Mouse (Mus musculus) embryonic facial prominence, embryonic 11.5 days (tissue): Measurements from ENCODE around the gene Cdkal1. TPM values are rescaled to one million over a fixed set of nuclear protein-coding genes. Genes with fewer than 3 reads are reported as not detected.

ENCODE experiments used
- ATAC-seq: fragments of 200-750 bp; cut with Nextera tagmentation; replicated peaks from 2 replicates; pipeline ENCODE4 v1.8.0; 2017; ENCODE audit warnings: low read depth; ENCODE audit not compliant: insufficient number of reproducible peaks, low FRiP score, low TSS enrichment
- DNase-seq: peaks from one replicate; pipeline ENCODE4 v3.0.0-alpha.2; 2015; ENCODE audit warnings: low spot score
- H3K27ac ChIP-seq: fragments of 300-500 bp; sonication (generic); replicated peaks from 2 replicates; pipeline ENCODE4 v1.5.1; 2014; ENCODE audit warnings: mild to moderate bottlenecking, low read depth, low read length, control low read depth
- H3K27me3 ChIP-seq: fragments of 300-500 bp; sonication (generic); 2 replicates; pipeline ENCODE4 v1.6.1; 2014; ENCODE audit warnings: mild to moderate bottlenecking, low read length, moderate library complexity, mixed read lengths; ENCODE audit not compliant: control insufficient read depth, insufficient read depth
- H3K36me3 ChIP-seq: fragments of 300-500 bp; sonication (generic); replicated peaks from 2 replicates; pipeline ENCODE4 v1.6.1; 2014; ENCODE audit warnings: low read depth, mild to moderate bottlenecking, low read length, moderate library complexity, mixed read lengths; ENCODE audit not compliant: control insufficient read depth, insufficient read depth
- H3K4me1 ChIP-seq: fragments of 300-500 bp; sonication (generic); 2 replicates; pipeline ENCODE4 v1.6.1; 2014; ENCODE audit warnings: low read length, mixed read lengths; ENCODE audit not compliant: control insufficient read depth, insufficient read depth
- H3K4me2 ChIP-seq: fragments of 300-500 bp; sonication (generic); 2 replicates; pipeline ENCODE4 v1.6.1; 2014; ENCODE audit warnings: low read depth, mild to moderate bottlenecking, control low read depth, low read length, moderate library complexity
- H3K4me3 ChIP-seq: fragments of 300-500 bp; sonication (generic); 2 replicates; pipeline ENCODE4 v1.5.1; 2014; ENCODE audit warnings: low read depth, low read length, control low read depth
- H3K9ac ChIP-seq: fragments of 300-500 bp; sonication (generic); replicated peaks from 2 replicates; pipeline ENCODE4 v1.6.1; 2014; ENCODE audit warnings: mild to moderate bottlenecking, control low read depth, low read length
- H3K9me3 ChIP-seq: fragments of 300-500 bp; sonication (generic); replicated peaks from 2 replicates; pipeline ENCODE4 v1.6.1; 2016; ENCODE audit warnings: mild to moderate bottlenecking, low read length, inconsistent platforms, mixed read lengths; ENCODE audit not compliant: control insufficient read depth
- WGBS: fragments of 180-500 bp; shearing (Covaris S2); extraction: QIAGEN DNeasy Blood & Tissue Kit; methylation state at CpG from one replicate; pipeline ENCODE4 v1.1.7; 2014; 5-methylcytosine and 5-hydroxymethylcytosine counted together
- polyA plus RNA-seq: library from polyadenylated mRNA; unstranded; fragments of >200 nt; fragmentation: Nextera tagmentation; extraction: Ambion mirVana; gene quantifications from 2 replicates; pipeline ENCODE4 v1.2.1, GENCODE M21; 2014

Gene Cdkal1
- polyA plus RNA-seq, 1 experiment from 2014 or later = 39.6 TPM

GRCm38 (mm10) chr13:29786984-29787383, 68.5 kb downstream of the Cdkal1 start:
- no peaks in the 10 kb centered on the region for H3K36me3 ChIP-seq
- 88% methylated on average over 3 of the region's 3 CpGs for WGBS
- H3K27me3 ChIP-seq = no peaks in the 10 kb centered on the region
- no peak overlapping the region for H3K4me2 ChIP-seq
- DNase-seq = no peak
- no peak overlapping the region for H3K27ac ChIP-seq
- no peaks in the 10 kb centered on the region for H3K9me3 ChIP-seq
- H3K9ac ChIP-seq = no peak overlapping the region
- H3K4me1 ChIP-seq = no peaks in the 10 kb centered on the region
- H3K4me3 ChIP-seq = no peak overlapping the region
- no peak for ATAC-seq

DNA sequence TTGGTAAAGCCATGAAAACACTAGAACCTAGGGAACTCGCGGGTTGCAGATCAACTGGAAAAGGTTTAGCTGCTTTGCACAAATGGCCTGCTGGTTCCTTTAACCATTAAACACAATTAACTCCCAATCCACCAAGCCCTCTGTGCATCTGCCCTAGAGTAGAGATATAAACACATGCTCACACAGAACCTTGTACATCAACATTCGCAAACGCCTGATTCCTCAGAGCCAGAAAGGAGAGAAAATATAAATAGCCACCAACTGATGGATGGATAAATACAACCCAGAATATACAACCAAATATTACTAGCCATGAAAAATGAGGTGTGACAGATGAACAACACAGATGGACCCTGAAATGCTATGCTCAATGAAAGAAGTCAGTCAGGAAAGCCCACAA, 70.6 kb downstream of the Cdkal1 start:
- Histone ChIP-seq H3K4me3 (no peak overlapping the region), H3K9ac (no peak overlapping the region), H3K9me3 (no peaks in the 10 kb centered on the region), H3K4me1 (no peaks in the 10 kb centered on the region), H3K4me2 (no peak overlapping the region), H3K27ac (no peak overlapping the region), H3K36me3 (no peaks in the 10 kb centered on the region), H3K27me3 (no peaks in the 10 kb centered on the region)
- WGBS = 82% methylated on average over 4 of the region's 4 CpGs
- DNase-seq (no peak), ATAC-seq (no peak)

DNA sequence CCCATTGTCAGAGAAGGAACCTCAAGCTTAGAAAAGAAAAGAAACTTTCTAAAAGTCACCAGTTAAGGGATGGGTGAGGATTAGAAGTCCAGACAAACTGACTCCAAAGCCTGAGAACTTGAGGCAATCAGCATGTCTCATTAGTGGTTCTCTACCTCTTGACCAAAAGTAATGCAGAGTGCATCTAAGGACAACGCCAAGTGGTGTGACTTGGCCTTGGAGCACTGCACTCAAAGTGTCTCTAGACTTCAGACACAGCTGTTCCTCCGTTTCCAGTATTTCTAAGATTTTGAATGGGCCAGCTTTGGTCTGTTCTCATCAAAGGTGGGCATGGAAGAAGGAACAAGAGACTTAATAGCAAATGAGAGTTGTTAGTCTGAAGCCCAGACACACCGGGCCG, 74.1 kb downstream of the Cdkal1 start:
- Histone ChIP-seq H3K27ac (no peak overlapping the region), H3K4me2 (no peak overlapping the region), H3K9me3 (no peaks in the 10 kb centered on the region), H3K4me1 (no peaks in the 10 kb centered on the region; the same call in 1 of the 2 replicates), H3K27me3 (no peaks in the 10 kb centered on the region), H3K9ac (no peak overlapping the region), H3K36me3 (no peaks in the 10 kb centered on the region), H3K4me3 (no peak overlapping the region)
- DNase-seq (no peak), ATAC-seq (no peak)
- 85% methylated on average over 4 of the region's 4 CpGs for WGBS

GRCm38 (mm10) chr13:29780713-29781112, 74.8 kb downstream of the Cdkal1 start:
- H3K4me2 ChIP-seq = no peak overlapping the region
- no peaks in the 10 kb centered on the region for H3K9me3 ChIP-seq
- DNase-seq = peak; percentile 18
- no peak overlapping the region for H3K4me3 ChIP-seq
- no peaks in the 10 kb centered on the region for H3K36me3 ChIP-seq
- peaks cover 3% of the 10 kb centered on the region for H3K4me1 ChIP-seq
- H3K27ac ChIP-seq = no peak overlapping the region
- ATAC-seq = no peak
- no peaks in the 10 kb centered on the region for H3K27me3 ChIP-seq
- H3K9ac ChIP-seq = no peak overlapping the region
- 52% methylated on average over 6 of the region's 6 CpGs for WGBS

GRCm38 (mm10) chr13:29779519-29779918, 76.0 kb downstream of the Cdkal1 start:
- Histone ChIP-seq H3K27me3 (no peaks in the 10 kb centered on the region), H3K27ac (no peak overlapping the region), H3K4me2 (no peak overlapping the region), H3K4me1 (peaks cover 3% of the 10 kb centered on the region), H3K9me3 (no peaks in the 10 kb centered on the region), H3K9ac (no peak overlapping the region), H3K4me3 (no peak overlapping the region), H3K36me3 (no peaks in the 10 kb centered on the region)
- ATAC-seq (no peak), DNase-seq (no peak)
- WGBS = 87% methylated on average over 5 of the region's 5 CpGs

DNA sequence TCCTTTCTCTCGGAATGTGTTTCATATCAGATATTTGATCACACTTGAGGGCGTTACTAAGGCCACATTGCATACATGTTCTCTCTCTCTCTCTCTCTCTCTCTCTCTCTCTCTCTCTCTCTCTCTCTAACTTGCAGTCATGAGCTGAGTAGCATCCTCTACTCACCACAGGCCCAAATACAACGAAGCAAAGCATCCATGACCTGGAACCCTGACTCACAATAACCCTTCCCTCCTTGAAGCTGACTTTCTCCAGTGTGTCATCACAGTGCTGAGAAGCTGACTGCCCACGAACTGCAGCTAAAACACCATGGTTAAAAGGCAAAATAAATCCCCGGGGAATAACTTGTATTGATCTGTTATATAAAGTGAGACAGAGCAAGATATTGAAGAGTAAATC, 76.4 kb downstream of the Cdkal1 start:
- Histone ChIP-seq H3K27me3 (no peaks in the 10 kb centered on the region), H3K9ac (no peak overlapping the region), H3K4me2 (no peak overlapping the region), H3K36me3 (no peaks in the 10 kb centered on the region), H3K4me1 (peaks cover 3% of the 10 kb centered on the region), H3K9me3 (no peaks in the 10 kb centered on the region), H3K27ac (no peak overlapping the region), H3K4me3 (no peak overlapping the region)
- DNase-seq (no peak), ATAC-seq (no peak)
- 70% methylated on average over 5 of the region's 5 CpGs for WGBS

- Histone ChIP-seq H3K9ac (no peak overlapping the region), H3K4me2 (no peak overlapping the region), H3K27me3 (no peaks in the 10 kb centered on the region), H3K36me3 (no peaks in the 10 kb centered on the region), H3K4me1 (peaks cover 3% of the 10 kb centered on the region), H3K4me3 (no peak overlapping the region), H3K27ac (no peak overlapping the region), H3K9me3 (no peaks in the 10 kb centered on the region)
- no peak for ATAC-seq
- WGBS = 89% methylated on average over 6 of the region's 6 CpGs
- DNase-seq = no peak
Observed at GRCm38 (mm10) chr13:29778124-29778523, 77.3 kb downstream of the Cdkal1 start.

- H3K4me1 ChIP-seq = peaks cover 3% of the 10 kb centered on the region
- 83% methylated on average over 4 of the region's 4 CpGs for WGBS
Observed at GRCm38 (mm10) chr13:29777225-29777624, 78.2 kb downstream of the Cdkal1 start.

More at GRCm38 (mm10) chr13:29777225-29777624, 78.2 kb downstream of the Cdkal1 start:
- Histone ChIP-seq H3K9ac (no peak overlapping the region), H3K9me3 (no peaks in the 10 kb centered on the region), H3K27ac (no peak overlapping the region), H3K4me3 (no peak overlapping the region), H3K27me3 (no peaks in the 10 kb centered on the region), H3K36me3 (no peaks in the 10 kb centered on the region), H3K4me2 (no peak overlapping the region)
- ATAC-seq = no peak
- DNase-seq = no peak
